Mouse (Mus musculus) hindbrain, embryonic 13.5 days (tissue): Measurements from ENCODE around the gene Nupl2. TPM values are rescaled to one million over a fixed set of nuclear protein-coding genes. Genes with fewer than 3 reads are reported as not detected.

Source experiments
- ATAC-seq: fragments of 200-750 bp; cut with Nextera tagmentation; 2 replicates; pipeline ENCODE4 v1.8.0; 2017; ENCODE audit warnings: moderate TSS enrichment; ENCODE audit not compliant: low FRiP score
- H3K27ac ChIP-seq: fragments of 300-500 bp; sonication (generic); 2 replicates; pipeline ENCODE4 v1.5.1; 2015; ENCODE audit warnings: inconsistent platforms, mild to moderate bottlenecking, moderate library complexity
- H3K27me3 ChIP-seq: fragments of 300-500 bp; sonication (generic); 2 replicates; pipeline ENCODE4 v1.6.1; 2015; ENCODE audit warnings: mild to moderate bottlenecking, inconsistent platforms
- H3K36me3 ChIP-seq: fragments of 300-500 bp; sonication (generic); 2 replicates; pipeline ENCODE4 v1.6.1; 2015; ENCODE audit warnings: mild to moderate bottlenecking, inconsistent platforms
- H3K4me1 ChIP-seq: fragments of 300-500 bp; sonication (generic); replicated peaks from 2 replicates; pipeline ENCODE4 v1.6.1; 2015; ENCODE audit warnings: inconsistent platforms
- H3K4me2 ChIP-seq: fragments of 300-500 bp; sonication (generic); 2 replicates; pipeline ENCODE4 v1.6.1; 2015; ENCODE audit warnings: inconsistent platforms, mild to moderate bottlenecking, moderate library complexity
- H3K4me3 ChIP-seq: fragments of 300-500 bp; sonication (generic); 2 replicates; pipeline ENCODE4 v1.5.1; 2015; ENCODE audit warnings: mild to moderate bottlenecking, inconsistent platforms
- H3K9ac ChIP-seq: fragments of 300-500 bp; sonication (generic); 2 replicates; pipeline ENCODE4 v1.6.1; 2015; ENCODE audit warnings: mild to moderate bottlenecking, inconsistent platforms
- H3K9me3 ChIP-seq: fragments of 300-500 bp; sonication (generic); 2 replicates; pipeline ENCODE4 v1.6.1; 2016; ENCODE audit warnings: inconsistent platforms
- WGBS: fragments of 180-500 bp; shearing (Covaris S2); methylation state at CpG from one replicate; pipeline ENCODE4 v1.1.7; 2015; 5-methylcytosine and 5-hydroxymethylcytosine counted together
- polyA plus RNA-seq: library from polyadenylated mRNA; unstranded; fragments of >200 nt; fragmentation: Nextera tagmentation; extraction: Ambion mirVana; gene quantifications from 2 replicates; pipeline ENCODE4 v1.2.1, GENCODE M21; 2015

Nupl2 gene
- polyA plus RNA-seq, 1 experiment from 2014 or later: 18.5 TPM

- Histone ChIP-seq H3K4me3 (no peak overlapping the region), H3K36me3 (peaks cover 76% of the 10 kb centered on the region), H3K4me2 (no peak overlapping the region), H3K27me3 (no peaks in the 10 kb centered on the region), H3K4me1 (no peaks in the 10 kb centered on the region), H3K9me3 (peaks cover 7% of the 10 kb centered on the region; the same call in 1 of the 2 replicates), H3K27ac (no peak overlapping the region), H3K9ac (no peak overlapping the region)
- ATAC-seq: no peak
- WGBS: 93% methylated on average over 16 of the region's 16 CpGs
Observed at GRCm38 (mm10) chr5:24181514-24182295, 16.9 kb downstream of the Nupl2 start.

GRCm38 (mm10) chr5:24182296-24182734 lies 17.6 kb downstream of the Nupl2 start:
- 96% methylated on average over 9 of the region's 9 CpGs for WGBS
- Histone ChIP-seq H3K27ac (no peak overlapping the region), H3K4me1 (no peaks in the 10 kb centered on the region), H3K4me3 (no peak overlapping the region), H3K4me2 (no peak overlapping the region), H3K9ac (no peak overlapping the region), H3K9me3 (peaks cover 7% of the 10 kb centered on the region; the same call in 1 of the 2 replicates), H3K27me3 (no peaks in the 10 kb centered on the region), H3K36me3 (peaks cover 73% of the 10 kb centered on the region)
- no peak for ATAC-seq

GRCm38 (mm10) chr5:24183096-24183495 lies 18.3 kb downstream of the Nupl2 start:
- Histone ChIP-seq H3K27me3 (no peaks in the 10 kb centered on the region), H3K4me2 (no peak overlapping the region), H3K4me1 (no peaks in the 10 kb centered on the region), H3K9ac (no peak overlapping the region), H3K36me3 (peaks cover 66% of the 10 kb centered on the region), H3K9me3 (peaks cover 7% of the 10 kb centered on the region; the same call in 1 of the 2 replicates), H3K27ac (no peak overlapping the region), H3K4me3 (no peak overlapping the region)
- WGBS: 93% methylated on average over 6 of the region's 6 CpGs
- ATAC-seq: no peak

GRCm38 (mm10) chr5:24184011-24184410 lies 19.2 kb downstream of the Nupl2 start:
- Histone ChIP-seq H3K36me3 (peaks cover 58% of the 10 kb centered on the region), H3K4me2 (no peak overlapping the region), H3K4me1 (no peaks in the 10 kb centered on the region), H3K9ac (no peak overlapping the region), H3K27me3 (no peaks in the 10 kb centered on the region), H3K27ac (no peak overlapping the region), H3K9me3 (peaks cover 7% of the 10 kb centered on the region; the same call in 1 of the 2 replicates), H3K4me3 (no peak overlapping the region)
- 97% methylated on average over 5 of the region's 5 CpGs for WGBS
- no peak for ATAC-seq

- ATAC-seq: no peak
- no peaks in the 10 kb centered on the region for H3K27me3 ChIP-seq
- H3K4me1 ChIP-seq: no peaks in the 10 kb centered on the region
- no peak overlapping the region for H3K4me2 ChIP-seq
- no peak overlapping the region for H3K27ac ChIP-seq
- H3K9ac ChIP-seq: no peak overlapping the region
- H3K9me3 ChIP-seq: peaks cover 7% of the 10 kb centered on the region; the same call in 1 of the 2 replicates
- H3K4me3 ChIP-seq: no peak overlapping the region
- H3K36me3 ChIP-seq: peaks cover 30% of the 10 kb centered on the region
- WGBS: 82% methylated on average over 4 of the region's 4 CpGs
Observed at GRCm38 (mm10) chr5:24188476-24188875, 23.7 kb downstream of the Nupl2 start.

GRCm38 (mm10) chr5:24191821-24192220 lies 27.1 kb downstream of the Nupl2 start:
- H3K27ac ChIP-seq: no peak overlapping the region
- no peak overlapping the region for H3K4me3 ChIP-seq
- H3K27me3 ChIP-seq: no peaks in the 10 kb centered on the region
- no peaks in the 10 kb centered on the region for H3K4me1 ChIP-seq
- WGBS: 88% methylated on average over 2 of the region's 2 CpGs
- no peak overlapping the region for H3K9ac ChIP-seq
- peaks cover 2% of the 10 kb centered on the region for H3K36me3 ChIP-seq
- no peak overlapping the region for H3K4me2 ChIP-seq
- ATAC-seq: no peak
- H3K9me3 ChIP-seq: no peaks in the 10 kb centered on the region

- H3K9ac ChIP-seq: no peak overlapping the region
- no peaks in the 10 kb centered on the region for H3K36me3 ChIP-seq
- H3K27me3 ChIP-seq: no peaks in the 10 kb centered on the region
- H3K27ac ChIP-seq: no peak overlapping the region
- H3K4me3 ChIP-seq: no peak overlapping the region
- 80% methylated on average over 4 of the region's 4 CpGs for WGBS
- H3K4me1 ChIP-seq: no peaks in the 10 kb centered on the region
- no peak for ATAC-seq
- no peak overlapping the region for H3K4me2 ChIP-seq
- H3K9me3 ChIP-seq: no peaks in the 10 kb centered on the region
Observed at GRCm38 (mm10) chr5:24201006-24201405, 36.2 kb downstream of the Nupl2 start.

GRCm38 (mm10) chr5:24202492-24202891 lies 37.7 kb downstream of the Nupl2 start:
- H3K4me3 ChIP-seq: no peak overlapping the region
- H3K4me2 ChIP-seq: no peak overlapping the region
- no peak overlapping the region for H3K9ac ChIP-seq
- no peak for ATAC-seq
- no peaks in the 10 kb centered on the region for H3K27me3 ChIP-seq
- no peaks in the 10 kb centered on the region for H3K9me3 ChIP-seq
- H3K36me3 ChIP-seq: no peaks in the 10 kb centered on the region
- 74% methylated on average over 5 of the region's 5 CpGs for WGBS
- no peaks in the 10 kb centered on the region for H3K4me1 ChIP-seq
- no peak overlapping the region for H3K27ac ChIP-seq

- H3K9me3 ChIP-seq: no peaks in the 10 kb centered on the region
- no peak overlapping the region for H3K4me2 ChIP-seq
- H3K27ac ChIP-seq: no peak overlapping the region
- H3K4me3 ChIP-seq: no peak overlapping the region
- ATAC-seq: no peak
- H3K4me1 ChIP-seq: no peaks in the 10 kb centered on the region
- H3K27me3 ChIP-seq: no peaks in the 10 kb centered on the region
- no peak overlapping the region for H3K9ac ChIP-seq
- H3K36me3 ChIP-seq: no peaks in the 10 kb centered on the region
- WGBS: 87% methylated on average over 5 of the region's 5 CpGs
Observed at GRCm38 (mm10) chr5:24203266-24203665, 38.5 kb downstream of the Nupl2 start.

GRCm38 (mm10) chr5:24207965-24208364 lies 43.2 kb downstream of the Nupl2 start:
- no peak overlapping the region for H3K4me3 ChIP-seq
- H3K9ac ChIP-seq: no peak overlapping the region
- no peak overlapping the region for H3K4me2 ChIP-seq
- H3K9me3 ChIP-seq: no peaks in the 10 kb centered on the region
- no peaks in the 10 kb centered on the region for H3K36me3 ChIP-seq
- no peak for ATAC-seq
- no peaks in the 10 kb centered on the region for H3K4me1 ChIP-seq
- WGBS: 75% methylated on average over 10 of the region's 10 CpGs
- H3K27me3 ChIP-seq: no peaks in the 10 kb centered on the region
- H3K27ac ChIP-seq: no peak overlapping the region

GRCm38 (mm10) chr5:24208505-24208904 lies 43.7 kb downstream of the Nupl2 start:
- Histone ChIP-seq H3K4me3 (no peak overlapping the region), H3K4me2 (no peak overlapping the region), H3K27ac (no peak overlapping the region), H3K4me1 (no peaks in the 10 kb centered on the region), H3K9ac (no peak overlapping the region), H3K9me3 (no peaks in the 10 kb centered on the region), H3K36me3 (no peaks in the 10 kb centered on the region), H3K27me3 (0 out of 2 replicates have a peak, but pooled peaks cover 2% of the 10 kb centered on the region)
- WGBS: 91% methylated on average over 5 of the region's 5 CpGs
- ATAC-seq: no peak

GRCm38 (mm10) chr5:24213861-24214546 lies 49.2 kb downstream of the Nupl2 start:
- no peaks in the 10 kb centered on the region for H3K4me1 ChIP-seq
- no peaks in the 10 kb centered on the region for H3K9me3 ChIP-seq
- H3K27me3 ChIP-seq: peaks cover 17% of the 10 kb centered on the region
- H3K4me2 ChIP-seq: no peak overlapping the region
- H3K27ac ChIP-seq: no peak overlapping the region
- H3K9ac ChIP-seq: no peak overlapping the region
- no peaks in the 10 kb centered on the region for H3K36me3 ChIP-seq
- no peak overlapping the region for H3K4me3 ChIP-seq
- 86% methylated on average over 3 of the region's 3 CpGs for WGBS
- ATAC-seq: no peak

GRCm38 (mm10) chr5:24214547-24214878 lies 49.8 kb downstream of the Nupl2 start:
- no peak overlapping the region for H3K9ac ChIP-seq
- H3K4me2 ChIP-seq: no peak overlapping the region
- H3K4me1 ChIP-seq: no peaks in the 10 kb centered on the region
- ATAC-seq: no peak
- WGBS: 69% methylated on average over 1 of the region's 1 CpGs
- no peaks in the 10 kb centered on the region for H3K9me3 ChIP-seq
- H3K36me3 ChIP-seq: no peaks in the 10 kb centered on the region
- peaks cover 17% of the 10 kb centered on the region for H3K27me3 ChIP-seq
- H3K27ac ChIP-seq: no peak overlapping the region
- no peak overlapping the region for H3K4me3 ChIP-seq
